Mouse (Mus musculus): ENCODE data around the gene Adh7. TPM values are rescaled to one million over a fixed set of nuclear protein-coding genes. Genes with fewer than 3 reads are reported as not detected.

Adh7 gene
- polyA plus RNA-seq, 1 experiment from 2014 or later, result not detected

- H3K4me3 ChIP-seq, result no peak overlapping the region
- peaks cover 18% of the 10 kb centered on the region for H3K4me1 ChIP-seq
- no peak for DNase-seq (ENCODE audit: low spot score)
- 86% methylated on average over 2 of the region's 2 CpGs for WGBS
- no peaks in the 10 kb centered on the region for H3K27me3 ChIP-seq (replicated peaks; ENCODE audit: low read depth, poor library complexity, severe bottlenecking)
- H3K36me3 ChIP-seq (replicated peaks), result no peaks in the 10 kb centered on the region
- no peaks in the 10 kb centered on the region for H3K9me3 ChIP-seq
- H3K27ac ChIP-seq (replicated peaks), result no peak overlapping the region
Measured at GRCm38 (mm10) chr3:138227082-138227481, 9.5 kb downstream of the Adh7 start.

DNA sequence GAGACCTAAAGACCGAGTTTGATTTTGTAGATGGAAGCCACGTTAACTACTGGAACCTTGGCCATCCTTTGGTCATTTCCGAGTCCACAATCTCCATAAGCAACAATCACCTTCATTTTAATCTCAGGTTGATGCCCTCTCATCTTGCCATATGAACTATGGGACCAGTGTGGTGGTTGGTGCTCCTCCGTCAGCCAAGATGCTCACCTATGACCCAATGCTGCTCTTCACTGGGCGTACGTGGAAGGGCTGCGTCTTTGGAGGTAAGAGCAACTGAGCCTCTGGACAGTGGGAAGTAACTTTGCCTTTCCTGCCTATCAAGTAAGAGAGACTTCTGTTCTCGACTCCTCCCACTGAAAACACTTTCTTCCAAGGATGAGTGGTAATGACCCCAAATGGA, 10.2 kb downstream of the Adh7 start:
- Histone ChIP-seq H3K4me1 (peaks cover 18% of the 10 kb centered on the region), H3K27ac (replicated peaks) (no peak overlapping the region), H3K4me3 (no peak overlapping the region), H3K27me3 (replicated peaks; ENCODE audit: low read depth, poor library complexity, severe bottlenecking) (no peaks in the 10 kb centered on the region), H3K9me3 (no peaks in the 10 kb centered on the region), H3K36me3 (replicated peaks) (no peaks in the 10 kb centered on the region)
- no peak for DNase-seq (ENCODE audit: low spot score)
- 94% methylated on average over 8 of the region's 8 CpGs for WGBS

- WGBS, result 90% methylated on average over 1 of the region's 1 CpGs
- Histone ChIP-seq H3K36me3 (replicated peaks) (no peaks in the 10 kb centered on the region), H3K4me3 (no peak overlapping the region), H3K27me3 (replicated peaks; ENCODE audit: low read depth, poor library complexity, severe bottlenecking) (no peaks in the 10 kb centered on the region), H3K27ac (replicated peaks) (no peak overlapping the region), H3K9me3 (no peaks in the 10 kb centered on the region), H3K4me1 (peaks cover 17% of the 10 kb centered on the region)
- no peak for DNase-seq (ENCODE audit: low spot score)
Measured at GRCm38 (mm10) chr3:138229448-138229847, 11.9 kb downstream of the Adh7 start.

DNA sequence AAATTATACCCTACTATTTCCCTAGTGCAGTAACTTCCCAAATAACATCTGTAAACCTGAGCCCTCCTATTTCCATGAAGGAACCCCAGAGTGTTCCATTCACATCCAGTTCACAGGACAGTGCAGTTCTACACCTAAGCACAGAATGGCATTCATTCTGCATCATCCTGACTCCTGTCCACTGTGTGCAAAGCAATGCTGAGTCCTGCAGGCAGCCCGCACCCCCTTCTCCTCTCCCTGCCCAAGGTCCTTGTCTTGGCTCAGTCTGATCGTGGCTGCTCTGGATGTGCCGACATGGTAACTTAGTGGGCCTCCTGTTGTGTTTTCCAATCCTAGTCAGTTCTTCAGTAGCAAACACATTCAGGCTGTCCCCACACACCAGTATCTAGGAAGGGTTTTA, 12.7 kb downstream of the Adh7 start:
- Histone ChIP-seq H3K36me3 (replicated peaks) (no peaks in the 10 kb centered on the region), H3K4me1 (peaks cover 9% of the 10 kb centered on the region), H3K27ac (replicated peaks) (no peak overlapping the region), H3K4me3 (no peak overlapping the region), H3K27me3 (replicated peaks; ENCODE audit: low read depth, poor library complexity, severe bottlenecking) (no peaks in the 10 kb centered on the region), H3K9me3 (no peaks in the 10 kb centered on the region)
- DNase-seq (ENCODE audit: low spot score), result no peak
- 79% methylated on average over 3 of the region's 3 CpGs for WGBS

GRCm38 (mm10) chr3:138231531-138231930, 14.0 kb downstream of the Adh7 start:
- H3K4me1 ChIP-seq, result no peaks in the 10 kb centered on the region
- 87% methylated on average over 2 of the region's 2 CpGs for WGBS
- no peaks in the 10 kb centered on the region for H3K27me3 ChIP-seq (replicated peaks; ENCODE audit: low read depth, poor library complexity, severe bottlenecking)
- no peak overlapping the region for H3K27ac ChIP-seq (replicated peaks)
- no peaks in the 10 kb centered on the region for H3K9me3 ChIP-seq
- no peaks in the 10 kb centered on the region for H3K36me3 ChIP-seq (replicated peaks)
- no peak overlapping the region for H3K4me3 ChIP-seq
- DNase-seq (ENCODE audit: low spot score), result no peak

DNA sequence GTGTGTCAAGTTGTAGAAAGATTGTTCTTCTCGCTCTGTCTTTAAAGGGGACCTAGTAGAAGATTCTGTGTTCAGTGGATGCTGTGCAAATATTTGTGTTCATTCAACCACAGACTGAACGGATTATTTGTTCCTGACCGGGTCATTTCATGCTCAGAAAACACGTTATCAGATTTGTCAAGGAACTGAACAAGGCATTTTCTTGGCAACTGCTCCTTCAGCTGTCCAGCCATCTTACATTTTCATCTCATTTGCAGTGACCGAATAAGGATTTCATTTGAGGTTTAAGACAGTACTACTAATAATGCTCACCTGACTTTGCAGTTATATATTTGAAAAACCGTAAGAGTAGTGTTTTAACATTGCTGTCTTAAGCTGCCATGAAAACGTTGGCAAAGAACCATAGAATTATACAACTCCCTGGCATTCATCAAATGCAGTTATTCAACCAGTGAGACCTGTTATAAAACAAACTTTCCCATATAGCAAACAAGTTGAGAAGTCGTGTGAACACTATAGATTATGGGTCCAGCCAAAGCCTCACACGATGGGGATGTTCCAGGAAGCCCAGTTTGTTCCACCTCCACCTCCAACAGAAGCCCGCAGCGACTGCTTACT, 19.1 kb downstream of the Adh7 start:
- Histone ChIP-seq H3K4me1 (no peaks in the 10 kb centered on the region), H3K36me3 (replicated peaks) (no peaks in the 10 kb centered on the region), H3K27ac (replicated peaks) (no peak overlapping the region), H3K4me3 (no peak overlapping the region), H3K27me3 (replicated peaks; ENCODE audit: low read depth, poor library complexity, severe bottlenecking) (no peaks in the 10 kb centered on the region), H3K9me3 (no peaks in the 10 kb centered on the region)
- WGBS, result 86% methylated on average over 11 of the region's 11 CpGs
- DNase-seq (ENCODE audit: low spot score), result no peak

DNA sequence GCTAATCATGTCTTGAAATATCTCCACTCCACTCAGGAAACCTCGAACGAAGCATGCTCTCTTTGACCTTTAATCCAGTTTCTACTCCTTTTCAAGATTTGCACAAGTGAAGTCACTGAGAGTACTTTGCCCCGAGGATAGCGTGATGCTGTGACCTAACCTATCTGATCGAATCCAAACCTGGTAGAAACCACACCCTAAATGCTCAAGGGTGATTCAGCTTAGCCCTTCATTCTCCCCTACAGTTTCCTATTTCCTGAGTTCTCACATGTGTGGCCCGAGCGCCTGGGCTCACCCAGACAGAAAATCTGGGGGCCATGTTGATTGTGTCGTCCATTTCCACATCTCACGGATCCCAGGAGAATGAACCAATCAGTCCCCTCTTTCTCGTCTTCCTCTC, 20.5 kb downstream of the Adh7 start:
- Histone ChIP-seq H3K4me1 (no peaks in the 10 kb centered on the region), H3K4me3 (no peak overlapping the region), H3K27ac (replicated peaks) (no peak overlapping the region), H3K9me3 (no peaks in the 10 kb centered on the region), H3K36me3 (replicated peaks) (no peaks in the 10 kb centered on the region), H3K27me3 (replicated peaks; ENCODE audit: low read depth, poor library complexity, severe bottlenecking) (no peaks in the 10 kb centered on the region)
- DNase-seq (ENCODE audit: low spot score), result no peak
- 85% methylated on average over 10 of the region's 10 CpGs for WGBS

DNA sequence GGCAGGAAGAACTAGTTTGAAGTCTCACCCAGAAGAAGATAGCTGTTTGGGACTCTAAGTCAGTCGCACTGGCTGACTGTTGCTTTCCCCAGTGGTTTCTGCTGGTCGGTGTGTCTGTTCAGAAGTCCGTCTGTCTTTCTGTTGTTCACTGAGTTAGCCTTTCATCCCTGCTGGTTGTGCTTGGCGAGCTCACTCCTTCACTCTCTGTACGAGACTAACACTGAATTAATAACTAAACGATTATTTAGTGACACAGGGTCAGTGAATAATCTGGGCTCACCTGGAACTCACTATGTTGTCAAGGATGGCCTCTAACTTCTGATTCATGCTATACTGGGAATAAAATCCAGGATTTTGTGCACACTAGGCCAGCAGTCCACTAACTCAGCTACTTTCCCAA, 21.9 kb downstream of the Adh7 start:
- Histone ChIP-seq H3K9me3 (no peaks in the 10 kb centered on the region), H3K4me3 (no peak overlapping the region), H3K27me3 (replicated peaks; ENCODE audit: low read depth, poor library complexity, severe bottlenecking) (no peaks in the 10 kb centered on the region), H3K4me1 (peaks cover 2% of the 10 kb centered on the region; the same call in 1 of the 2 replicates), H3K27ac (replicated peaks) (no peak overlapping the region), H3K36me3 (replicated peaks) (no peaks in the 10 kb centered on the region)
- WGBS, result 83% methylated on average over 6 of the region's 6 CpGs
- DNase-seq (ENCODE audit: low spot score), result no peak

GRCm38 (mm10) chr3:138240411-138240810, 22.9 kb downstream of the Adh7 start:
- no peaks in the 10 kb centered on the region for H3K36me3 ChIP-seq (replicated peaks)
- no peaks in the 10 kb centered on the region for H3K27me3 ChIP-seq (replicated peaks; ENCODE audit: low read depth, poor library complexity, severe bottlenecking)
- WGBS, result 92% methylated on average over 3 of the region's 3 CpGs
- H3K4me3 ChIP-seq, result no peak overlapping the region
- H3K27ac ChIP-seq (replicated peaks), result no peak overlapping the region
- no peaks in the 10 kb centered on the region for H3K9me3 ChIP-seq
- DNase-seq (ENCODE audit: low spot score), result no peak
- peaks cover 3% of the 10 kb centered on the region; the same call in 1 of the 2 replicates for H3K4me1 ChIP-seq

GRCm38 (mm10) chr3:138240942-138241341, 23.4 kb downstream of the Adh7 start:
- peaks cover 3% of the 10 kb centered on the region; the same call in 1 of the 2 replicates for H3K4me1 ChIP-seq
- no peaks in the 10 kb centered on the region for H3K9me3 ChIP-seq
- H3K36me3 ChIP-seq (replicated peaks), result no peaks in the 10 kb centered on the region
- no peaks in the 10 kb centered on the region for H3K27me3 ChIP-seq (replicated peaks; ENCODE audit: low read depth, poor library complexity, severe bottlenecking)
- no peak overlapping the region for H3K27ac ChIP-seq (replicated peaks)
- H3K4me3 ChIP-seq, result no peak overlapping the region
- WGBS, result 83% methylated on average over 5 of the region's 5 CpGs
- DNase-seq (ENCODE audit: low spot score), result no peak

DNA sequence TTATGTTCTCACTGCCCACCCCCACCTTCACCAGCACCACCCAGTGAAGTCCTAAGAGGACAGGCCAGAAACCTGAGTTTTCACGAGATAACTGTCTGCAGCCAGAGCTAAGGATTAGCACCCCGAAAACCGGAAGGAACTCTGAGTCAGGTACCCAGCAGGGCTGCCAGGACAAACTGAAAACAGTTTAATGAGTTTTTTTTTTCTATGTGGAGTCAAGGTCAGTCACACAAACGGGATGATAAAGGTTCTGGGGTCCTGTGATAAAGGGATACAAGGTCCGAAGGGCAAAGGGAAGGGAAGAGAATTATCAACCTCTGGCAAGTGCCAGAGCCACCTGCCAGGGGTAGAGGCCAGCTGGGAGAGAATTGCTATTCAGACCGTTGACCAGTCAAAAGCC, 23.8 kb downstream of the Adh7 start:
- Histone ChIP-seq H3K9me3 (no peaks in the 10 kb centered on the region), H3K36me3 (replicated peaks) (no peaks in the 10 kb centered on the region), H3K4me1 (peaks cover 3% of the 10 kb centered on the region; the same call in 1 of the 2 replicates), H3K27ac (replicated peaks) (no peak overlapping the region), H3K27me3 (replicated peaks; ENCODE audit: low read depth, poor library complexity, severe bottlenecking) (no peaks in the 10 kb centered on the region), H3K4me3 (no peak overlapping the region)
- WGBS, result 73% methylated on average over 6 of the region's 6 CpGs
- DNase-seq (ENCODE audit: low spot score), result no peak

DNA sequence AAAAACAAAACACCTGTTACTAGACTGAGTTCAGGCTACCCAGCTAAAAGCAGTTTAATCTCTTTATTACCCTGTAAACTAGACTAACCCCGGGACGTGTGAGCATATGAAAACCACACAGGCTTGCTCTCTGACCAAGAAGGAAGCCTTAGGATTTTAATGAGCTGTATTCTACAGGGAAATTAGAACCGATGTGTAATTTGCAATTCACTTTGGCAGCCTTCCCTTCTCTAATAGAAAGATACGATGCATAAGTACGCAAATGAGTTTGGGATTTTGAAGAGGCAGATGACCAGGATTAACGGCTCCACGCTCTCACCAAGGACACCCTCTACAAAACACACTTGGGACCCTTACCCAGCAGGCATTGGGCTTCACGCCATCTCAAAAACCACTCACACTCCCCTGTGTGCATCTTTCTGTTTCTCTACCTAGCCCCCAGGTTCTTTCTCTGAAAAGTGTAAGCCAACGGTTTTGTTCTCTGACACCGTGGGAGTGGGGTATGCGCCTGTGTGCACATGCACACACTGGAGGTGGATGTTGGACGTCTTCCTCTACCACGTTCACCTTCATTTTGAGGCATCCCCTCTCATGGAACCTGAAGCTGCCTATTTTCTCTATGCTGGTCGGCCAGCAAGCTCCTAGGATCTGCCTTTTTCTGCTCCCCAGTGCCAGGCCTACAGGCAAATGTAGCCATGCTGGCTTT, 24.6 kb downstream of the Adh7 start:
- WGBS, result 91% methylated on average over 14 of the region's 14 CpGs
- no peak overlapping the region for H3K4me3 ChIP-seq
- DNase-seq (ENCODE audit: low spot score), result no peak
- no peaks in the 10 kb centered on the region for H3K36me3 ChIP-seq (replicated peaks)
- H3K4me1 ChIP-seq, result peaks cover 3% of the 10 kb centered on the region; the same call in 1 of the 2 replicates
- H3K9me3 ChIP-seq, result no peaks in the 10 kb centered on the region
- H3K27ac ChIP-seq (replicated peaks), result no peak overlapping the region
- H3K27me3 ChIP-seq (replicated peaks; ENCODE audit: low read depth, poor library complexity, severe bottlenecking), result no peaks in the 10 kb centered on the region

- H3K27me3 ChIP-seq (replicated peaks; ENCODE audit: low read depth, poor library complexity, severe bottlenecking), result no peaks in the 10 kb centered on the region
- 92% methylated on average over 6 of the region's 6 CpGs for WGBS
- no peak overlapping the region for H3K27ac ChIP-seq (replicated peaks)
- no peaks in the 10 kb centered on the region for H3K9me3 ChIP-seq
- H3K4me1 ChIP-seq, result peaks cover 3% of the 10 kb centered on the region; the same call in 1 of the 2 replicates
- no peak overlapping the region for H3K4me3 ChIP-seq
- no peak for DNase-seq (ENCODE audit: low spot score)
- no peaks in the 10 kb centered on the region for H3K36me3 ChIP-seq (replicated peaks)
Measured at GRCm38 (mm10) chr3:138242933-138243332, 25.4 kb downstream of the Adh7 start.

All from embryonic facial prominence, embryonic 10.5 days (tissue).